Mouse (Mus musculus): ENCODE measurements around the gene Nr5a1.

Nr5a1 gene

DNA sequence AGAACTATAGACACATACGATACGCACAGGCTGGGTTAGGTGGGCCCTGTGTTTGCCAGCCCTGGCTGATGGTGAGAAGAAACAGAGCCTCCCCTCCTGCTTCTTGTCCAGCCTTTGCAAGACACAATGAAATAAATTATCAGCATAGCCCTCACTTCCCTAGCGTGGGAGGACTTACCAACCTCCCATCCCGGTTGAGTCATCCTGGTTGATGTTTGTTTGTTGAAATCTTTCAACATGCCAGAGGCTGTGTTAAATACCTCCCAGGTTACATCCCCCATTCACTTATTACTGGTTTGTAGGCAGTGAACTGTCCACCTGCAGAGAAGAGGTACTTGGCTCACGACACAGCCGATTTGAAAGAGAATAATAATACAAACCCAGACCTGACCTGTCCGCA, 66.7 kb downstream of the Nr5a1 start:
- DNase-seq, result no peak

DNA sequence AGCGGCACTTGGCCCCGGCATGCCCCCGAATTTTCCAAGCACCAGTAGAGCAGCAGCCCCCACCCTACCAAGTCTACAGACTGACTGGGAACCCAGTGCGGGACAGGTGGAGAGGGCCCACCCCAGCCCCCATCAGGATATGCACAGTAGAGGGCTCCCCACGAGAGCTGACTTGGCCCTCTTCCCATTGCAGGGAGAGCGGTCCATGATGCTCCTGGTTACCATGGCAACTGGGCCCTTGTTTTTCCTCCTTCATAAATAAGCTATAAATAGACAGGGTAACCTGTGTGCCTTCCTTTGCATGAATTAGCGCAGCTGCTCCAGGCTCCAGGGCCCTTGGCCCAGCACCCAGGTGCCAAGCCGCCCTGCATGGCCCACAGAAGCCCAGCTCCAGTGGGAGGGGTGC, 67.1 kb downstream of the Nr5a1 start:
- DNase-seq, result peak; percentile 82

DNA sequence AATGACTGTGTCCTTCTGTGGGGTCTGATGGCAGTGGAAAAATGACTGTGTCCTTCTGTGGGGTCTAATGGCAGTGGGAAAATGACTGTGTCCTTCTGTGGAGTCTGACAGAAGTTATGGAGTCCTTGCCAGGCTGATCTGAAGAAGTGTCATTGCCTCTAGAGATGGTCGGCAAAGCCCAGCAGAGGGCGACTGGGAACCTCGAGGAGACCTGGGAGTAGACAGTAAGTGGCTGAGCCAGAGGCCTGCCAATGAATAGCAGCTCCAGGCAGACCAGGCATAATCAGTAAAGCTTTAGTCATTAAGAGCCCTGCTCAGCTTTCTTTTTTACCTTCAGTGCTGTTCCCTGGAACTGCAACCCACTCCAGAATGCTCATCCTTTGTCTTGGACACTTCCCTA, 68.4 kb downstream of the Nr5a1 start:
- DNase-seq, result peak; percentile 94

DNA sequence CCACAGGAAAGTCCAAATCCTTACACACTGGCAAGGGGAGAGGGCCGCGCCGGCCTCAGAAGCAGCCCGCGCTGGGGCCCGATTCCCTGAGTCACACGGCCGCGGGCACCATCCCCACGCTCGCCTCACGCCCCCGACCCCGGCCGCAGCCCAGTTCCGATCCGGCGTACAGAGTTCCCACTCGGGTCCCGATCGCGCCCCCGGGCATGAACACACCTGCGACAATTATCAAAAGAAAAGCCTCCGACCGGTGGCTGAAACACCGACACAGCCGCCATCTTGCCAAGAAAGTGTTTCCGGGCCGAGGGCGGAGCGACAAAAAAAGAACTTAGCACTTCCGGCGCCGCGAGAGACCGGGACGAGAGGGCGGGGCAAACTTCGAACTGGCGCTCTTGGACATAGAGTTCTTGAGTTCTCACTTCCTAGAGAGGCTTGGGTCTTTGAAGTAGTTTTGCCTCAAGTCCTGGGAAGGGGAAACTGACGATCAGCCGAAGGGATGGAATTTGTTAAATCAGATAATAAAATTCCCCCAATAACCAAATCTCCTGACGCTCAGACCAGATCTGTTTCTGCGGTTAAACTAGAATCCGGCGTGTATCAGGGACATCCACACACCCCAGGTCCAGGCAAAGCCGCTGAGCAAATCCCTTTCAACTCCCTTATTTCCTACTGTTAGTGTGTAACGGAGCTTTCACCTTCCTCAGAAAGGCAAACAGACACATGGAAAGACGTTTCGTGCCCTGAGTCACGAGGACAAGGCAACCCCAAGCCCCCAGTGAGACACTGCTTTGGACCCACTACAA, 70.5 kb downstream of the Nr5a1 start, which contains the start of gene Psmb7:
Psmb7 (minus strand) TSS at position 463 of the 803 bp plus-strand sequence.
- peak; percentile 98 for DNase-seq
